Mouse (Mus musculus): ENCODE measurements around the gene Mrgprh. TPM values are rescaled to one million over a fixed set of nuclear protein-coding genes. Genes with fewer than 3 reads are reported as not detected.

The Mrgprh gene
- total and polyA plus RNA-seq, 3 experiments, result 5.6 to 9.2 (median 5.7) TPM

GRCm38 (mm10) chr17:12903372-12904333 is 27.8 kb downstream of the Mrgprh start:
- TF ChIP-seq CTCF (IDR thresholded peaks at IDR 0.05), result no peak
- no peaks in the 10 kb centered on the region for H3K36me3 ChIP-seq (ENCODE audit: control insufficient read depth, insufficient read depth, low read length)
- no peaks in the 10 kb centered on the region for H3K27me3 ChIP-seq (ENCODE audit: control insufficient read depth, insufficient read depth, low read length)
- no peak overlapping the region for H3K4me3 ChIP-seq
- no peak overlapping the region for H3K9ac ChIP-seq (ENCODE audit: low read depth, low read length)
- WGBS, result 70% methylated on average over 11 of the region's 12 CpGs
- no peaks in the 10 kb centered on the region for H3K4me1 ChIP-seq (ENCODE audit: control insufficient read depth, insufficient read depth, low read length)
- H3K79me2 ChIP-seq (replicated peaks; ENCODE audit: control insufficient read depth, insufficient read depth, low read length), result no peaks in the 10 kb centered on the region
- intact Hi-C loops (cut with DNase I), result no loop called here
- no peak for DNase-seq
- no peak overlapping the region for H3K27ac ChIP-seq

- no peaks in the 10 kb centered on the region for H3K79me2 ChIP-seq (replicated peaks; ENCODE audit: control insufficient read depth, insufficient read depth, low read length)
- no peak overlapping the region for H3K27ac ChIP-seq
- WGBS, result 84% methylated on average over 1 of the region's 1 CpGs
- H3K27me3 ChIP-seq (ENCODE audit: control insufficient read depth, insufficient read depth, low read length), result no peaks in the 10 kb centered on the region
- H3K9ac ChIP-seq (ENCODE audit: low read depth, low read length), result no peak overlapping the region
- H3K36me3 ChIP-seq (ENCODE audit: control insufficient read depth, insufficient read depth, low read length), result no peaks in the 10 kb centered on the region
- intact Hi-C loops (cut with DNase I), result no loop called here
- TF ChIP-seq POLR2A (IDR thresholded peaks at IDR 0.05; ENCODE audit: insufficient read depth, low read depth, low read length) (no peak), EP300 (IDR thresholded peaks at IDR 0.05; ENCODE audit: insufficient read depth, low read depth, low read length) (no peak), CTCF (IDR thresholded peaks at IDR 0.05) (no peak)
- no peaks in the 10 kb centered on the region for H3K4me1 ChIP-seq (ENCODE audit: control insufficient read depth, insufficient read depth, low read length)
- H3K4me3 ChIP-seq, result no peak overlapping the region
- DNase-seq, result no peak
Measured at GRCm38 (mm10) chr17:12904349-12904748, 28.5 kb downstream of the Mrgprh start.

DNA sequence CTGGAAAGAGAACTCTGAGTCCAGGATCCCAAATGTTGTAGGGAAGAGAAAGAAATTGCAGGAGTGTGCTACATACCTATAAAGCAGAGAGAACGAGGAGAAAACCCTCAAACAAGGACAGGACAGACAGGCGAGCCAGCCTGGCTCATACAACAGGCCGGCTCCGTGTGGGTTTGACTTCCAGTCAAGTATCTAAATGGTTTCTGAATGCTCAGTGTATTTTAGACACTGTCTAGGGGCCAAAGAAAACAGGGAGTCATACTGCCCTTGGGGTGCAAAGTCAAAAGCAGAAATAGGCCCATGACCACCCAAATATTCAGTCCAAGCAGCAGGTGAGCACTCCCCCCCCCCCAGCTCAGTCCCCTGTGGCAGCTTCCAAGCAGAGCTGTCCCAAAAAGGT is 30.0 kb downstream of the Mrgprh start:
- Histone ChIP-seq H3K36me3 (ENCODE audit: control insufficient read depth, insufficient read depth, low read length) (no peaks in the 10 kb centered on the region), H3K9ac (ENCODE audit: low read depth, low read length) (no peak overlapping the region), H3K4me3 (no peak overlapping the region), H3K27ac (no peak overlapping the region), H3K79me2 (replicated peaks; ENCODE audit: control insufficient read depth, insufficient read depth, low read length) (no peaks in the 10 kb centered on the region), H3K27me3 (ENCODE audit: control insufficient read depth, insufficient read depth, low read length) (no peaks in the 10 kb centered on the region), H3K4me1 (ENCODE audit: control insufficient read depth, insufficient read depth, low read length) (no peaks in the 10 kb centered on the region)
- 83% methylated on average over 4 of the region's 4 CpGs for WGBS
- TF ChIP-seq POLR2A (IDR thresholded peaks at IDR 0.05; ENCODE audit: insufficient read depth, low read depth, low read length) (no peak), CTCF (IDR thresholded peaks at IDR 0.05) (no peak), EP300 (IDR thresholded peaks at IDR 0.05; ENCODE audit: insufficient read depth, low read depth, low read length) (no peak)
- intact Hi-C loops (cut with DNase I), result no loop called here
- DNase-seq, result no peak

- 88% methylated on average over 9 of the region's 9 CpGs for WGBS
- intact Hi-C loops (cut with DNase I), result no loop called here
- H3K9ac ChIP-seq (ENCODE audit: low read depth, low read length), result no peak overlapping the region
- H3K27me3 ChIP-seq (ENCODE audit: control insufficient read depth, insufficient read depth, low read length), result no peaks in the 10 kb centered on the region
- no peaks in the 10 kb centered on the region for H3K36me3 ChIP-seq (ENCODE audit: control insufficient read depth, insufficient read depth, low read length)
- H3K27ac ChIP-seq, result no peak overlapping the region
- no peak for TF ChIP-seq EP300 (IDR thresholded peaks at IDR 0.05; ENCODE audit: insufficient read depth, low read depth, low read length)
- no peak for TF ChIP-seq CTCF (IDR thresholded peaks at IDR 0.05)
- no peak for TF ChIP-seq POLR2A (IDR thresholded peaks at IDR 0.05; ENCODE audit: insufficient read depth, low read depth, low read length)
- no peaks in the 10 kb centered on the region for H3K79me2 ChIP-seq (replicated peaks; ENCODE audit: control insufficient read depth, insufficient read depth, low read length)
- H3K4me3 ChIP-seq, result no peak overlapping the region
- no peak for DNase-seq
- H3K4me1 ChIP-seq (ENCODE audit: control insufficient read depth, insufficient read depth, low read length), result no peaks in the 10 kb centered on the region
Measured at GRCm38 (mm10) chr17:12906436-12906835, 30.6 kb downstream of the Mrgprh start.

GRCm38 (mm10) chr17:12909361-12910280 is 33.8 kb downstream of the Mrgprh start, which contains the start of gene Pnldc1:
Pnldc1 (minus strand) TSS chr17:12910230.
- no peak within 1 kb of the TSS for H3K27ac ChIP-seq
- no peak for DNase-seq
- TF ChIP-seq POLR2A (IDR thresholded peaks at IDR 0.05; ENCODE audit: insufficient read depth, low read depth, low read length) (no peak), CTCF (IDR thresholded peaks at IDR 0.05) (no peak), EP300 (IDR thresholded peaks at IDR 0.05; ENCODE audit: insufficient read depth, low read depth, low read length) (no peak)
- 73% methylated on average over 35 of the region's 35 CpGs for WGBS
- H3K4me1 ChIP-seq (ENCODE audit: control insufficient read depth, insufficient read depth, low read length), result no peaks in the 10 kb centered on the region
- H3K79me2 ChIP-seq (replicated peaks; ENCODE audit: control insufficient read depth, insufficient read depth, low read length), result no peaks in the 10 kb centered on the region
- H3K9ac ChIP-seq (ENCODE audit: low read depth, low read length), result no peak within 1 kb of the TSS
- H3K36me3 ChIP-seq (ENCODE audit: control insufficient read depth, insufficient read depth, low read length), result no peaks in the 10 kb centered on the region
- no peaks in the 10 kb centered on the region for H3K27me3 ChIP-seq (ENCODE audit: control insufficient read depth, insufficient read depth, low read length)
- no peak within 1 kb of the TSS for H3K4me3 ChIP-seq
- intact Hi-C loops (cut with DNase I), result no loop called here
